Mouse (Mus musculus) lung, postnatal 0 days (tissue): ENCODE results near the gene Gen1. TPM values are rescaled to one million over a fixed set of nuclear protein-coding genes. Genes with fewer than 3 reads are reported as not detected.

Source experiments
- ATAC-seq: fragments of 200-750 bp; cut with Nextera tagmentation; 2 replicates; pipeline ENCODE4 v1.8.0; 2017; ENCODE audit warnings: moderate library complexity
- DNase-seq: peaks from one replicate; pipeline ENCODE4 v3.0.0-alpha.2; 2016; ENCODE audit warnings: low spot score
- H3K27ac ChIP-seq: fragments of 300-500 bp; sonication (generic); 2 replicates; pipeline ENCODE4 v1.5.1; 2014; ENCODE audit warnings: antibody characterized with exemption, mild to moderate bottlenecking, low read length, mixed read lengths
- H3K27me3 ChIP-seq: fragments of 300-500 bp; sonication (generic); replicated peaks from 2 replicates; pipeline ENCODE4 v1.6.1; 2014; ENCODE audit warnings: low read length, mixed read lengths; ENCODE audit not compliant: insufficient read depth
- H3K36me3 ChIP-seq: fragments of 300-500 bp; sonication (generic); 2 replicates; pipeline ENCODE4 v1.6.1; 2014; ENCODE audit warnings: low read length, mixed read lengths; ENCODE audit not compliant: insufficient read depth
- H3K4me1 ChIP-seq: fragments of 300-500 bp; sonication (generic); 2 replicates; pipeline ENCODE4 v1.6.1; 2014; ENCODE audit warnings: antibody characterized with exemption, low read depth, low read length, mixed read lengths; ENCODE audit not compliant: insufficient read depth
- H3K4me2 ChIP-seq: fragments of 300-500 bp; sonication (generic); replicated peaks from 2 replicates; pipeline ENCODE4 v1.6.1; 2014; ENCODE audit warnings: low read depth, mild to moderate bottlenecking, low read length, moderate library complexity, mixed read lengths
- H3K4me3 ChIP-seq: fragments of 300-500 bp; sonication (generic); 2 replicates; pipeline ENCODE4 v1.5.1; 2014; ENCODE audit warnings: low read depth, low read length
- H3K9ac ChIP-seq: fragments of 300-500 bp; sonication (generic); replicated peaks from 2 replicates; pipeline ENCODE4 v1.6.1; 2014; ENCODE audit warnings: low read depth, mild to moderate bottlenecking
- H3K9me3 ChIP-seq: fragments of 300-500 bp; sonication (generic); 2 replicates; pipeline ENCODE4 v1.6.1; 2016; ENCODE audit warnings: low read length, mixed read lengths
- CTCF ChIP-seq: IDR thresholded peaks from 2 replicates; pipeline ENCODE4 v1.5.1; 2016; ENCODE audit warnings: antibody characterized with exemption, mild to moderate bottlenecking
- EP300 ChIP-seq: IDR thresholded peaks from 2 replicates; pipeline ENCODE4 v1.6.1; 2016; ENCODE audit warnings: antibody characterized with exemption, mild to moderate bottlenecking, control low read depth
- WGBS: fragments of 180-500 bp; shearing (Covaris S2); extraction: QIAGEN DNeasy Blood & Tissue Kit; methylation state at CpG from one replicate; pipeline ENCODE4 v1.1.7; 2014; 5-methylcytosine and 5-hydroxymethylcytosine counted together
- polyA plus RNA-seq: library from polyadenylated mRNA; unstranded; fragments of >200 nt; fragmentation: Nextera tagmentation; extraction: Ambion mirVana; gene quantifications from 2 replicates; pipeline ENCODE4 v1.2.1, GENCODE M21; 2015

Gene Gen1
- polyA plus RNA-seq, 1 experiment from 2014 or later: 0.55 TPM

DNA sequence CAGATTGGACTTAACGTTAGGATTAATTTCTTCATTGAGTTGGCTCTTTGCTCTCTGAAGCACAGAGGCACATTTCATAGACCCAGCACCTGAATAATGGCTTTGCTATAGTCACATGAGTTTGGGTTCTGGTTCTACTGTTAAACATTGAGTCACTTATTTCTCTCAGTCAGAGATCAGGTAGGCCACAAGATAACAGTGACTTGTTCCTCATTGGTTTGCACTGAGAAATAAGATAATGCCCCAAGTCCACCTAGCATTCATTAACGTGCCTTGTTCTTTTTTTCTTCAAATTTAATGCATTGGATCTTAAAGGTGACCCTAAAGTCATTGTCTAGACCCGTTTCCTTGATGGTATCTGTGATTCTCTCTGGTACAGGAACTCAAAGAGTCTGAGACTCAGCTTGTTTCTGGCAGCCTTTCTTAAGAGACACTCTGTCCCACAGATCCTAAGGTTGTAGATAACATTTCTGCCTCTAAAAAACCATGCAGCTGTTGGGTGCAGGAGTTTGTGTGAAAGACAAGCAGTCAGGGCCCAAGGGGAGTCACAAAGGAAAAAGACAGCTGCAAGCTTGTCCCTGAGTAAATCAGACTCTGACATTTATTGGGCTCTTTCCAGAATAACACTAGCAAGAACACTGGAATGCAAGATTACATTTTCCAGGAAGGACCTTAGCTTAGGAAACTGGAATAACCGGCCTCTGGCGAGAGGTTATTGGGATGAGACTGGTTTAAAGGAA is 38.9 kb downstream of the Gen1 start:
- Histone ChIP-seq H3K4me2 (no peak overlapping the region), H3K4me1 (peaks cover 5% of the 10 kb centered on the region; the same call in 1 of the 2 replicates), H3K9me3 (no peaks in the 10 kb centered on the region), H3K36me3 (no peaks in the 10 kb centered on the region), H3K9ac (no peak overlapping the region), H3K27me3 (no peaks in the 10 kb centered on the region), H3K27ac (no peak overlapping the region), H3K4me3 (no peak overlapping the region)
- TF ChIP-seq CTCF (no peak), EP300 (0 out of 2 replicates have a peak, but pooled peaks have one; percentile 51)
- ATAC-seq (peak; percentile 58), DNase-seq (peak; percentile 66)
- 54% methylated on average over 5 of the region's 5 CpGs for WGBS

DNA sequence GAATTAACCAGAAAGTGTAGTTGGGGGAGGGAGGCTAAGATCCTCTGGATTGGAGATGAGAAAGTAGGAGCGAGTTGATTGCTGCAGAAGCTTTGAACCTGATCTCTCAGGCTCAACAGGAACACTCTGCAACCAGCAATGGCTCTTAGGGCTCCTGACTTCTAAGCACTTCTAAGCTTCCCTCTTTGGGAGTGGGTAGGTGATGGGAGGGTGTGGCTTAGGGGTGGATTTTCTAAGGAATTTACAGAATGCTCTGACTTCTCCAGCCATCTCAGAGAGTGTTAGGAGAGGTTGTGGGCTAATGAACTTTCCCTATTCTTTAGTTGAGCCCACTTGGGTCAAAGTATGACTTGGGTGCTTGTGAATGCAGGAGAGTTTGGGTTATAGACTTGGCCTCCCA is 39.5 kb downstream of the Gen1 start:
- Histone ChIP-seq H3K36me3 (no peaks in the 10 kb centered on the region), H3K9ac (no peak overlapping the region), H3K4me1 (peaks cover 5% of the 10 kb centered on the region; the same call in 1 of the 2 replicates), H3K9me3 (no peaks in the 10 kb centered on the region), H3K27me3 (no peaks in the 10 kb centered on the region), H3K4me2 (no peak overlapping the region), H3K4me3 (no peak overlapping the region), H3K27ac (no peak overlapping the region)
- ATAC-seq (peak; percentile 58), DNase-seq (peak; percentile 32)
- 43% methylated on average over 1 of the region's 1 CpGs for WGBS
- no peak for TF ChIP-seq EP300
- no peak for TF ChIP-seq CTCF

DNA sequence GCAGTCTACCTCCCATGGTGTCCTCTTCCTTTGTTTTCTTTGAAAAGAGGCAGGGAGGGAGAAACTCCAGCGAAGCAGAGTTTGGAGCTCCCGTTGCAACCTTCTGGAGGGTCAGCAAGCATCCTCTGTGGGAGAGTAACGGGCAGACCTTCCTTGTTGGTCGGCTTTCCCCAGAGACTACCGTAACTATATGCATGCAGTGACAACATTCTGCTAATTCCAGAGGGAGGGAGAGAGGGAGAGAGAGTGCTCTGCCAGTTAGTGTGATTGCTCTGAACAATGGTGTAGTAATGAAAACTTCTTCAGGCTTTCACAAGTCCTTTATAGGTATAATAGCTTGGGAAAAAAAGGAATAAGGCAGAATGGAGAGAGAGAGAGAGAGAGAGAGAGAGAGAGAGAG is 40.9 kb downstream of the Gen1 start:
- WGBS: 9% methylated on average over 5 of the region's 5 CpGs
- Histone ChIP-seq H3K4me1 (peaks cover 5% of the 10 kb centered on the region; the same call in 1 of the 2 replicates), H3K9ac (no peak overlapping the region), H3K27ac (no peak overlapping the region), H3K27me3 (no peaks in the 10 kb centered on the region), H3K4me3 (no peak overlapping the region), H3K36me3 (no peaks in the 10 kb centered on the region), H3K4me2 (no peak overlapping the region), H3K9me3 (no peaks in the 10 kb centered on the region)
- no peak for TF ChIP-seq EP300
- no peak for TF ChIP-seq CTCF
- no peak for ATAC-seq
- peak; percentile 32 for DNase-seq

DNA sequence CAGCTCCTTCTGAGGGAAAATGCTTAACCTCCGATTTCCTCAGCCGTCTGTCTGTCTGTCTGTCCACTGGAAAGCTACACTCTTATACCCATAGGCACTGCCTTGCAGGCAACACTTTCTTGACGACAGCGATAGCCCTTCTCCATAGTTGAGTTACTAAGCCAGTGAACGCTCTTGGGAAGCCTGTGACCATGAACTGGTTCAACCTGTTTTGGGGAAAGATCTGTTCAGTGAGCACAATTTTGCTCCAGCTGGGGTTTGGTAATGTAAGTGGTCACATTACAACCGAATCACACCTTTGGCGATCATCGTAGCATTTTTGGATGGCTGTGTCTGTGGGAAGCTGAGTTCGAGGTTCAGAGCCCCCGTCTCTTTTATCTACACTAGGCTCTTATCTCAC is 42.5 kb downstream of the Gen1 start:
- peaks cover 5% of the 10 kb centered on the region; the same call in 1 of the 2 replicates for H3K4me1 ChIP-seq
- H3K27me3 ChIP-seq: no peaks in the 10 kb centered on the region
- no peak overlapping the region for H3K4me3 ChIP-seq
- peak; percentile 49 for DNase-seq
- H3K9me3 ChIP-seq: no peaks in the 10 kb centered on the region
- no peak overlapping the region for H3K27ac ChIP-seq
- no peaks in the 10 kb centered on the region for H3K36me3 ChIP-seq
- H3K9ac ChIP-seq: no peak overlapping the region
- 55% methylated on average over 10 of the region's 10 CpGs for WGBS
- no peak for TF ChIP-seq CTCF
- TF ChIP-seq EP300: no peak
- H3K4me2 ChIP-seq: no peak overlapping the region
- peak; percentile 64 for ATAC-seq

DNA sequence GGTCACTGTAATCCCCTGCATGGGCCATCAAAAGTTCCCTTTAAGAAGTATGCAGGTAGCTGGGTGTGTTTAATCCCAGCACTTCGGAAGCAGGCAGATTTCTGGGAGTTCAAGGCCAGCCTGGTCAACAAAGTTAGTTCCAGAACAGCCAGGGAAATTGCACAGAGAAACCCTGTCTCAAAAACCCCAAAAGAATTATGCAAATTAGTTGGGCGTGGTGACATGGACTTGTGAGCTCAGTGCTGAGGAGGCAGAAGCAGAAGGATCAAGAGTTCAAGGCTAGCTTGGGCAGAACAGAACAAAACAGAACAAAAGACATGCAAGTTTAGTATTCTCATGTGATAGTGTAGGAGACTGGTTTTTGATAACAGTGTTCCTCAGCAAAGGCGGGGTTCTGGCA is 43.0 kb downstream of the Gen1 start:
- no peak for TF ChIP-seq EP300
- no peak for TF ChIP-seq CTCF
- ATAC-seq: no peak
- H3K4me3 ChIP-seq: no peak overlapping the region
- H3K27me3 ChIP-seq: no peaks in the 10 kb centered on the region
- WGBS: 60% methylated on average over 3 of the region's 3 CpGs
- no peak overlapping the region for H3K4me2 ChIP-seq
- no peak overlapping the region for H3K9ac ChIP-seq
- no peak for DNase-seq
- no peaks in the 10 kb centered on the region for H3K9me3 ChIP-seq
- no peak overlapping the region for H3K27ac ChIP-seq
- peaks cover 5% of the 10 kb centered on the region; the same call in 1 of the 2 replicates for H3K4me1 ChIP-seq
- no peaks in the 10 kb centered on the region for H3K36me3 ChIP-seq

DNA sequence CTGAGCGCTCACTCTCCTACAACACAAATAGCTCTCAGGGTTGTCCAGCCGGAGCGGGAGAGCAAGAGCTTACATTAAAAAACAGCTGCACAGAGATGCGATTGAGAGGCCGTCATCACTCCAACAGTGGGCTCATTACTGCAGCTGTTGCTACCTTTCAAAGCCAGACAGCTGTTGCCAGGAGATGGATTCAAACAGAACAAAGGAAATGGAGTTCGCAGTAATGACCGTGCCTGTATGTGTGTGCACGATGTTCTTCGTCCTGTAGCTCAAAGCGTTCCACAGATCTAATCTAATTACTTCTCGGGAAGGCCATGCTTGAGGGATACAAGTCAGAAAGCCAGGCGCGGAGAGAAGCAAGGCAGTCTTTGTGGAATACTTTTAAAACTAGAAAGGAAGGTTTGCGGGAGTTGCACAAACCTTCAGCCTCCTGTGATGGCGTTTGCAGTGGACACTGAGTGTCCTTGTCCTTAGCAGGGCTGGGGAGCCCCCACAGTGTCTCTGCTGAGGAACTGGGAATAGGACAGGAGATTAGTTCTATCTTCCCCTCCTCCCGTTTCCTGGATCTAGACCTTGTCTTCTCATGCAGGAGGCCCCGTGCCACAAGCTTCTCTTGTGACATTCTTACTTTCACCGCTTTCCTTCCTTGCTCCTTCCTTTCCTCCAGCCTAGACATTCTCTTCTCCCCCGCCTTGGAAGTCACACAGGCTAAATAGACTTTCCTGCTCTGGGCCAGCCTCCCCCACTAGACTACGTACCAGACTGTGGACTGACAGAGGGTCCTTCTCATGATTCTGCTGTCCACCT is 43.9 kb downstream of the Gen1 start:
- Histone ChIP-seq H3K9me3 (no peaks in the 10 kb centered on the region), H3K4me2 (no peak overlapping the region), H3K4me3 (no peak overlapping the region), H3K36me3 (no peaks in the 10 kb centered on the region), H3K27me3 (no peaks in the 10 kb centered on the region), H3K9ac (no peak overlapping the region), H3K27ac (no peak overlapping the region), H3K4me1 (peaks cover 5% of the 10 kb centered on the region; the same call in 1 of the 2 replicates)
- WGBS: 51% methylated on average over 20 of the region's 20 CpGs
- DNase-seq (peak; percentile 29), ATAC-seq (peak; percentile 32; the same call in 1 of the 2 replicates)
- no peak for TF ChIP-seq EP300
- no peak for TF ChIP-seq CTCF
